12 mouse cellular contexts compared by ENCODE assay signal in the genomic region with DNA sequence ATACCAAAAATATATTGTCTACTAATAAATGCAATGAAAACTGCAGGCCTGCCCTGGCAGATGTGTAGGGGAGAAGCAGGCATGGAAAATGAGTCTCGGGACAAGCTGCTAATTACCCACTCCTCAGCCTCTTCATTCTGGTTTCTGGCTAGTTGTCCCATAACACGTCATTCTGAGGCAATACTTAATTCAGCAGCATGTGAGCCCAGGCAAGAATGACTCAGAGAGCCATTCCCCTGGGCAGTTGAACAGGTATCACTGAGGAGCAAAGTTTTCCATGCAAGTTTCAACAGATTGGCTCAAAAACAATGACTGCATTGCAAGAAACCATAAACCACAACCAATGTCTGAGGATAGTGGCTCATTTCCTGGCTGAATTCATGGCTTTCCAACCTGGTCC.
"Had no signal": no experiment of that assay in that cellular context is flagged by ENCODE, and none has a peak within 500 bp of the region (broad histone marks: within the 10 kb centered on the region; RNA-seq: fewer than 3 reads in every experiment).

No protein-coding gene starts in this region.

- H3K36me3 ChIP-seq: limb, embryonic 12.5 days; midbrain, embryonic 13.5 days; neural tube, embryonic 12.5 days; stomach, embryonic 15.5 days had no signal

- H3K4me2 ChIP-seq: limb, embryonic 12.5 days; midbrain, embryonic 13.5 days; neural tube, embryonic 12.5 days; stomach, embryonic 15.5 days had no signal

- H3K27me3 ChIP-seq: limb, embryonic 12.5 days; midbrain, embryonic 13.5 days; neural tube, embryonic 12.5 days; stomach, embryonic 15.5 days had no signal

- ATAC-seq: midbrain, embryonic 13.5 days had no signal

- H3K9me3 ChIP-seq: limb, embryonic 12.5 days; midbrain, embryonic 13.5 days; neural tube, embryonic 12.5 days; stomach, embryonic 15.5 days had no signal

- H3K27ac ChIP-seq: limb, embryonic 12.5 days; liver, embryonic 14.5 days; midbrain, embryonic 13.5 days; neural tube, embryonic 12.5 days; stomach, embryonic 15.5 days had no signal

- DNase-seq: kidney, adult 18-20 months; kidney, postnatal 25 days; layer of hippocampus, postnatal 36 days; lung, adult 18-20 months; retina, postnatal 1 day; right cerebral cortex, postnatal 4 days; thymus, postnatal 36 days had no signal

- H3K9ac ChIP-seq: limb, embryonic 12.5 days; liver, embryonic 14.5 days; midbrain, embryonic 13.5 days; neural tube, embryonic 12.5 days; stomach, embryonic 15.5 days had no signal

- H3K4me1 ChIP-seq: limb, embryonic 12.5 days; midbrain, embryonic 13.5 days; neural tube, embryonic 12.5 days; stomach, embryonic 15.5 days had no signal

- H3K4me3 ChIP-seq: limb, embryonic 12.5 days; midbrain, embryonic 13.5 days; neural tube, embryonic 12.5 days; stomach, embryonic 15.5 days had no signal
